Mouse (Mus musculus): ENCODE results near the gene Hgd.

DNA sequence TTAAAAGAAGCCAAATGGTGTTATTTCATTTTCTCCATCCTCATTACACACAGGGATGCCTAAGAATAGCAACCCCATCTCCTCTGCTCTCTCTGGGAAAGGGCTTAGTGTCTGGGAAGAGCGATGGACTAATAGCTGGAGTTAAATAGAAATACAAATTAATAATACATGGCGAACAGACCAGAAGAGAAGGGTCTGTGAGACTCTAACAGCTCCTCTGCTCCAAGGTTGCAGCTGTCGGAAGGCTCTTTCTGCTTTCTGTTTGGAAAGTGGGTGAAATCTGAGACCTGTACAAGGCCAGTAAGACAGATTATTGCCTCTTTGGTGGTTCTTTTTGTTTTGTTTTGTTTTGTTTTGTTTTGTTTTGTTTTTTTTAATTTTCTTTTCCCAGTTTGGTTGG is 8.4 kb upstream of the Hgd start:
- TF ChIP-seq CTCF (IDR thresholded peaks at IDR 0.05; ENCODE audit: control insufficient read depth, insufficient read depth, low read length) (no peak), POLR2A (IDR thresholded peaks at IDR 0.05; ENCODE audit: borderline replicate concordance, control insufficient read depth, low read depth, low read length) (no peak)

Measured in bone marrow, adult 2 months (tissue).